Mouse (Mus musculus) adrenal gland, postnatal 4 days (tissue): ENCODE measurements around the gene Phldb2. TPM values are rescaled to one million over a fixed set of nuclear protein-coding genes. Genes with fewer than 3 reads are reported as not detected.

ENCODE experiments used
- total RNA-seq, 2 experiments: library from RNA; stranded (reverse); gene quantifications; 2 replicates each; pipeline ENCODE4 v1.2.3; 2021

The Phldb2 gene
- total RNA-seq, 2 experiments from 2014 or later = 77.3 to 90.7 TPM

Other genes with a start within 250 kb of the Phldb2 start
- gene Tagln3, start 229.0 kb downstream of the Phldb2 start, total RNA-seq = 10 to 100 TPM; 15.5 to 20.6 TPM
- gene Abhd10, start 210.6 kb downstream of the Phldb2 start, total RNA-seq = 10 to 100 TPM; 31.8 to 36.8 TPM
- 1 to 10 TPM; 1.2 to 2.2 TPM for gene Plcxd2, start 56.6 kb upstream of the Phldb2 start, total RNA-seq
- under 1 TPM in 1 of 2 experiments, not detected in 1; 0.23 TPM for gene Cd96, start 166.7 kb upstream of the Phldb2 start, total RNA-seq
- 10 to 100 TPM; 48.3 to 48.5 TPM for gene Gm4737, start 201.5 kb upstream of the Phldb2 start, total RNA-seq